Mouse (Mus musculus) lung, adult 10 weeks (tissue): Measurements from ENCODE around the gene Olfr643. TPM values are rescaled to one million over a fixed set of nuclear protein-coding genes. Genes with fewer than 3 reads are reported as not detected.

Experiments
- polyA plus RNA-seq: library from polyadenylated mRNA; stranded (reverse); fragments of 350-450 nt; fragmentation: Illumina TruSeq; extraction: RNeasy Lipid Tissue Mini Kit (QIAGEN cat#74804); gene quantifications from one replicate; pipeline ENCODE4 v1.2.3, GENCODE M21; 2014; ENCODE audit warnings: low read depth, low replicate concordance; ENCODE audit not compliant: insufficient read depth

Gene Olfr643
- polyA plus RNA-seq: not detected

GRCm38 (mm10) chr7:104137305-104137704, at the start of gene Olfr643:
Gene Olfr643 (minus strand): TSS chr7:104137405.

DNA sequence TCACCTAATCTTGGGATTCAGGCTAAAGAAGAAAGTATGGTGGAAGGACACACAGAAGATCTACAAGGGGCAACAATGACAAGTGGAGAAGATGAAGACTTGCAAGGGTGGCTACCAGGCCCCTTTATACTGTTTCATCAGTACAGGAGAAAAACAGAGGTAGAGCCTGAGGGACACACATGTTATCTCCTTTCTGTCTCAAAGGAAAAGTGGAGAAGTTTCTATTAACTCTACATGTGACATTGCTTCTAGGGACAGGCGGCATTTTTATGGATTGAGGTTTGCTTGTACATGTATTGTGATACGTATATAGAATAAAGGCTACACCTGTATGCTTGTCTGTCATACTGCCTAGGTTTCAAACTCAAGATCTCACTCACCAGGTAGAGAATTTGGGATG, 46.1 kb upstream of the Olfr643 start, which contains the start of gene Olfr648:
TSS of gene Olfr648 (minus strand) at position 101 of the 400 bp plus-strand sequence.

GRCm38 (mm10) chr7:104150456-104150855, 13.3 kb upstream of the Olfr643 start, which contains the start of gene Ubqlnl:
Gene Ubqlnl (minus strand): TSS chr7:104150556.

DNA sequence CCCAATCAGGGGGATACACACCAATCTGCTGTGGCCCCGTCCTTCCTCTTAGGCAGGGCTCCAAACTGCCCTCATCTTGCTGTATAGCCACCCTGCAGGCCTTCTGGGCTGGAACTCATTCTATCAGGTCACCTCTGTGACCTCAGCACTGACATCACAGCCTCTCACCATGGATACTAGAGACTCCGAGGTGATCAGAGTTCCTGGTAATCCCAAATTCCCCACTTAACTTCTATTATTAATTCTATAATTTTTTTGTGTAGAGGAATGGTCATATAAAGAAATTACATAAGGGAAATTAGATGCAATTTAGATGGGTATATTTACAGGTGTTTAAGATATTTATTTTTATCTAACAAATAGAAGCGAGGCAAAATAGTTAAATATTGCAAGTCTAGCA, 6.0 kb upstream of the Olfr643 start, which contains the start of gene Ubqln3:
TSS of gene Ubqln3 (minus strand) at position 101 of the 400 bp plus-strand sequence.

DNA sequence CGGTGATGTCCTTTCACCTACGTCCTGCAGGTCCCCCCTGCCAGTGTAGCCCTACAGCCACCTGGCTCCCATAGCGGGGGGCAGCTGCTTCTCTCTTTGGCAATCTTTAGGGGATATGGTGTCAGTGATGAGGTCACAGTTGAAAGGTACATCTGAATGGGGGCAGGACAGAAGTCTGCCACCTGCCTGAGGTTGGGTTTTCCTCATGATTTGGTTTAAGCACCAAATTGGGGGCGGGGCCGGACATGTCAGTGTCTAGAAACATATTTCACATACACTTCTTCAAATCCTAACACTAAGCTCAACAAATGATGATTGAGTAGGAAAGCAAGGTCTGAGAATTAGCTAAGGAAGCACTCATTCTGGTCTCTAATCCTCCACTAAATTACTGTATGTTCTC, 7.5 kb downstream of the Olfr643 start, which contains the start of gene Ubqln5:
TSS of gene Ubqln5 (minus strand) at position 101 of the 400 bp plus-strand sequence.

DNA sequence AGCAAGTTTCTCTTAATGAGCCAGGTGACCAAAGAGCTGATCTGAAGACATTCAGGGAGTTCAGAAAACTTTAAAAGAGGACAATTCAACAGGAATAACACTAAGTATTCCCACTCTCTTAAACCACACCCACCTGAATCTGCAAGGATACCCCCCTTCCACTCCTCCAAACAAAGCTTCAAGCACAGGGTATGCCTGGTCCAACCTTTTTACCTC, 32.5 kb downstream of the Olfr643 start, which contains the start of gene Olfr646:
TSS of gene Olfr646 (plus strand) at position 117 of the 216 bp plus-strand sequence.

GRCm38 (mm10) chr7:104085365-104085764, 51.8 kb downstream of the Olfr643 start, which contains the start of gene Olfr645:
Gene Olfr645 (minus strand): TSS chr7:104085465.

DNA sequence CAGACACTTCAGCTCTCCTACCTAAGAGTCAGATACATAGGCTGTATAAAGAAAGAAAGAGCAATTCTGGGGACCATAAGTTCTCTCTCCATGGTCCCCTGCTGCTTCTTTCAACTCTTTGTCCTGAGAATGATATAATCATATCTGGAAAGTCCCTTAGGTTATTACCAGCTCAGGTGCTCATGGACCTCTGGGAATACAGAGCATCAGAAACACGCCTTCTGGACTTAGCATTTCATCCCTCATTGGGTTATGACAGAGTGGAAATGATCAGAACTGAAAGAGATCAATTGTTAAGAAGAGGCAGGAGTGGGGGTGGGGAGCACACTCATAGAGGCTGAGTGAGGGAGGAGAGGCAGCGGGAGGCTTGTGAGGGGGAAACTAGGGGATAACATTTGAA, 65.4 kb downstream of the Olfr643 start, which contains the start of gene Olfr644:
TSS of gene Olfr644 (minus strand) at position 101 of the 400 bp plus-strand sequence.

DNA sequence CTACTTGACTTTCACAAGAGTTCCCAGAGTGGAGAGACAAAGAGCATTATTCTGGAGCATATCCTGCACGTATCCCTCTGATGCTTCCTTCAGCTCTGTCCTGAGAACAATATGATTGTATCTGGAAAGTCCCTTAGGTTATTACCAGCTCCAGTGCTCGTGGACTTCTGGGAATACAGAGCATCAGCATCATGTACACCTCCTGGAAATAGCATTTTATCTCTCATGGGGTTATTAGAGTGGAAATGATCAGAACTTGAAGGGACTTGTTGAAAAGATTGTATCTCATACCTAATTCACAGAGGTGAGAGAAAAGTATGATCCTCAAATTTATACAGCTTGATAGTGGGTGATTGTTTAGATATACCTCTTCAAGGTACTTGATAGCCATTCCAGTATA, 75.9 kb downstream of the Olfr643 start, which contains the start of gene 4930516K23Rik:
TSS of gene 4930516K23Rik (minus strand) at position 101 of the 400 bp plus-strand sequence.

GRCm38 (mm10) chr7:104052566-104052965, 84.6 kb downstream of the Olfr643 start, which contains the start of gene Olfr642:
Gene Olfr642 (minus strand): TSS chr7:104052666.

DNA sequence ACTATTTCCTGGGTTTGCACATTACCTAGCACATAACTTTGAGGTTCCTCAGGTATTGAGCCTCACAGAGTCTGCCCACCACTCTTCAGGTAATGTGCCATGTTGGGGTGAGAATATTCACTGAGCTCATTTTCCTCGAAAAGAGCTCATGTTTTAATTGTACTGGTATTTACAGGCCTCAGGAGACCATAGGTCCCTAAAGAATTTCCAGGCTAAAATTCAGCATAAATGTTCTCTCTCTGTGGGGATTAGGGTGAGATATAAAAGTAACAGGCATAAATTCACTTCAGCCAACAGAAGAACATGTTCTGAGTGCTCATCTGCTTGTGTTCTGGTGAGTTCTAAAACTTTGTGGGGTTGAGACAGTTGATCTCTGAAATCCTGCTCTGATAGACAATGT, 102.1 kb downstream of the Olfr643 start, which contains the start of gene Olfr641:
TSS of gene Olfr641 (plus strand) at position 301 of the 400 bp plus-strand sequence.

GRCm38 (mm10) chr7:104025473-104025872, 111.7 kb downstream of the Olfr643 start, which contains the start of gene Olfr640:
Gene Olfr640 (minus strand): TSS chr7:104025573.

DNA sequence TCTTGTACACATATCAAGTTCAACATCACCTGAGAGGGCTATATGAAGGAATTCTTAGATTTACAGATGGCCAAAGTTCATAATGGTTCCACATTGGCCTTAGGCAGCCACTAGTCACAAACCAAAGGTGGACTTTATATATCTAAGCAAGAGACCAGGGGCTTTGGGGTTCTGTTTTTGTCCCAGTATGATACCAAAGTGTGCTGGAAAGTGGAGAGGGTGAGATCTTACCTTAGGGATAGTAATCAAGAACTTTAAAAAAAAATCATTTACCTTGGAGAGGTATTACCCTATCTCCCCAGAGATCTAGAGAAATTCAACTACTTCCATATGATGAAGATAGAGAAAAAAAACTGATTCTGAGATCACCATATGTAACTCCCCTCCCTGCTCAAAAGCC, 120.0 kb downstream of the Olfr643 start, which contains the start of gene Olfr639:
TSS of gene Olfr639 (minus strand) at position 101 of the 400 bp plus-strand sequence.

GRCm38 (mm10) chr7:103998446-103998845, 138.8 kb downstream of the Olfr643 start, which contains the start of gene Olfr638:
Gene Olfr638 (plus strand): TSS chr7:103998746.

DNA sequence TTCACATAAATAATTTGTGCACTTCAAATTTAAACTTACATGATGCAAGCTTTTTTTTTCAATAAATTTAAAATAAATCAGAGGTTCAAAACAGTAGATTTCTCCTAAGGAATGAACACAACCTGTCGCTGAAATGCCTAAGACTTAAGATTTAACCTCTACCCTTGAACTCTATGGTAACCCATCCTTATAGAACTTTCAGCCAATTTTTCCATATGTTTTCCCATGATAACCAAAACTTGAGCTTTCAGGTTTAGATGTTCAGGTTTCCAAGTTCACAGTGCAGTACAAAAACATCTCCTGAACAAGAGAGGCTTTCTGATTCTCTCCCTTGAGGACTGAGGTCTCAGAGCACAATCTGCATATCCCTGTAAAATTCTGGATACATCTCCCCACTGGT, 166.4 kb downstream of the Olfr643 start, which contains the start of gene Olfr635:
TSS of gene Olfr635 (plus strand) at position 301 of the 400 bp plus-strand sequence.

Other genes with a start within 250 kb of the Olfr643 start
- gene Olfr64, start 242.9 kb downstream of the Olfr643 start, polyA plus RNA-seq: not detected
- not detected for gene Olfr65, start 233.9 kb downstream of the Olfr643 start, polyA plus RNA-seq
- gene Olfr631, start 208.6 kb downstream of the Olfr643 start, polyA plus RNA-seq: not detected
- not detected for gene Olfr632, start 203.1 kb downstream of the Olfr643 start, polyA plus RNA-seq
- not detected for gene Olfr633, start 193.0 kb downstream of the Olfr643 start, polyA plus RNA-seq
- gene Olfr635, start 166.3 kb downstream of the Olfr643 start, polyA plus RNA-seq: not detected
- gene Olfr638, start 138.7 kb downstream of the Olfr643 start, polyA plus RNA-seq: not detected
- not detected for gene Olfr639, start 120.1 kb downstream of the Olfr643 start, polyA plus RNA-seq
- not detected for gene Olfr640, start 111.8 kb downstream of the Olfr643 start, polyA plus RNA-seq
- gene Olfr641, start 102.0 kb downstream of the Olfr643 start, polyA plus RNA-seq: not detected
- not detected for gene Olfr642, start 84.7 kb downstream of the Olfr643 start, polyA plus RNA-seq
- not detected for gene 4930516K23Rik, start 76.0 kb downstream of the Olfr643 start, polyA plus RNA-seq
- not detected for gene Olfr644, start 65.5 kb downstream of the Olfr643 start, polyA plus RNA-seq
- not detected for gene Olfr645, start 51.9 kb downstream of the Olfr643 start, polyA plus RNA-seq
- gene Olfr646, start 32.5 kb downstream of the Olfr643 start, polyA plus RNA-seq: not detected
- gene Ubqln5, start 7.6 kb downstream of the Olfr643 start, polyA plus RNA-seq: not detected
- not detected for gene Ubqln3, start 5.9 kb upstream of the Olfr643 start, polyA plus RNA-seq
- not detected for gene Ubqlnl, start 13.2 kb upstream of the Olfr643 start, polyA plus RNA-seq
- gene Olfm5, start 27.4 kb upstream of the Olfr643 start, polyA plus RNA-seq: not detected
- not detected for gene Olfr648, start 46.0 kb upstream of the Olfr643 start, polyA plus RNA-seq
- not detected for gene Olfr649, start 58.6 kb upstream of the Olfr643 start, polyA plus RNA-seq
- gene Trim6, start 81.4 kb upstream of the Olfr643 start, polyA plus RNA-seq: 0.55 TPM
- 16.4 TPM for gene Trim34a, start 107.1 kb upstream of the Olfr643 start, polyA plus RNA-seq
- 3.5 TPM for gene Trim5, start 150.7 kb upstream of the Olfr643 start, polyA plus RNA-seq
- 34.7 TPM for gene Trim12a, start 178.1 kb upstream of the Olfr643 start, polyA plus RNA-seq
- not detected for gene Trim34b, start 192.1 kb upstream of the Olfr643 start, polyA plus RNA-seq
- 12.5 TPM for gene Trim12c, start 216.0 kb upstream of the Olfr643 start, polyA plus RNA-seq
- gene Trim30b, start 232.5 kb upstream of the Olfr643 start, polyA plus RNA-seq: 1.8 TPM